Mouse (Mus musculus) olfactory bulb, adult 2 months (tissue): ENCODE measurements around the gene Ripor3.

Experiments used
- CTCF ChIP-seq: fragments of 200-500 bp; IDR thresholded peaks from 2 replicates; pipeline ENCODE4 v1.5.1; 2012; ENCODE audit warnings: low read depth, mild to moderate bottlenecking, low read length, moderate library complexity; ENCODE audit not compliant: insufficient read depth
- POLR2A ChIP-seq: fragments of 200-500 bp; IDR thresholded peaks from 2 replicates; pipeline ENCODE4 v1.6.1; 2012; ENCODE audit warnings: mild to moderate bottlenecking, low read depth, low read length, moderate library complexity; ENCODE audit not compliant: insufficient read depth

GRCm38 (mm10) chr2:168058488-168059199 lies 48.2 kb upstream of the Ripor3 start:
- TF ChIP-seq CTCF (no peak), POLR2A (no peak)
